Mouse (Mus musculus) hematopoietic stem cell, adult 5-6 weeks (primary cell): ENCODE results near the gene Tmeff1. TPM values are rescaled to one million over a fixed set of nuclear protein-coding genes. Genes with fewer than 3 reads are reported as not detected.

Experiments
- ATAC-seq, 2 experiments: fragments of 125-278 bp in 1 of 2; replicated peaks in 1 of 2; 2 replicates each; pipeline ENCODE4 v1.8.0; 2016 to 2017; ENCODE audit warnings: inconsistent platforms in 2 of 2, mild to moderate bottlenecking in 2 of 2, moderate number of reproducible peaks in 2 of 2, low read depth in 1 of 2, moderate TSS enrichment in 1 of 2; ENCODE audit not compliant: low FRiP score in 2 of 2, poor library complexity in 2 of 2, severe bottlenecking in 2 of 2, insufficient read depth in 1 of 2, low TSS enrichment in 1 of 2
- total RNA-seq: library from RNA; stranded (forward); fragments of 172-1452, 232-1000 nt; gene quantifications from 2 replicates; pipeline ENCODE4 v1.2.3, GENCODE M21; 2017

The Tmeff1 gene
- total RNA-seq, 1 experiment from 2014 or later = 0.50 TPM

- peak; percentile 87 to 91 for ATAC-seq
These were observed 30.8 kb upstream of the Tmeff1 start for GRCm38 (mm10) chr4:48554132-48554531.

GRCm38 (mm10) chr4:48555729-48556128, 29.2 kb upstream of the Tmeff1 start:
- ATAC-seq = peak; percentile 24 to 50; a peak in 2 of 4 replicates

- no peak for ATAC-seq
These were observed 25.3 kb upstream of the Tmeff1 start for GRCm38 (mm10) chr4:48559652-48560051.

GRCm38 (mm10) chr4:48561824-48562223, 23.1 kb upstream of the Tmeff1 start:
- ATAC-seq = no peak

GRCm38 (mm10) chr4:48564962-48565361, 20.0 kb upstream of the Tmeff1 start:
- no peak for ATAC-seq

- ATAC-seq = no peak
These were observed 8.6 kb upstream of the Tmeff1 start for GRCm38 (mm10) chr4:48576361-48576760.

- ATAC-seq = no peak
These were observed 7.1 kb upstream of the Tmeff1 start for GRCm38 (mm10) chr4:48577831-48578230.

- no peak for ATAC-seq
These were observed 6.6 kb upstream of the Tmeff1 start for GRCm38 (mm10) chr4:48578399-48578798.

GRCm38 (mm10) chr4:48579475-48580110, 5.4 kb upstream of the Tmeff1 start:
- no peak for ATAC-seq

GRCm38 (mm10) chr4:48581201-48581600, 3.8 kb upstream of the Tmeff1 start:
- no peak for ATAC-seq

- ATAC-seq = no peak
These were observed 3.0 kb upstream of the Tmeff1 start for GRCm38 (mm10) chr4:48581993-48582392.

GRCm38 (mm10) chr4:48582941-48583340, 2.0 kb upstream of the Tmeff1 start:
- ATAC-seq = no peak

GRCm38 (mm10) chr4:48585241-48586098, 496 bp downstream of the Tmeff1 start:
- ATAC-seq = peak; percentile 35 to 57; a peak in 3 of 4 replicates

GRCm38 (mm10) chr4:48586099-48586821, 1.3 kb downstream of the Tmeff1 start:
- no peak for ATAC-seq

GRCm38 (mm10) chr4:48587526-48587925, 2.6 kb downstream of the Tmeff1 start:
- no peak for ATAC-seq

- no peak for ATAC-seq
These were observed 3.6 kb downstream of the Tmeff1 start for GRCm38 (mm10) chr4:48588576-48588975.

- ATAC-seq = peak in 1 of 2 experiments; percentile 43; a peak in 2 of 4 replicates
These were observed 5.9 kb downstream of the Tmeff1 start for GRCm38 (mm10) chr4:48590862-48591261.

GRCm38 (mm10) chr4:48591390-48591789, 6.4 kb downstream of the Tmeff1 start:
- no peak for ATAC-seq
